Mouse (Mus musculus) MEL (cell line): ENCODE measurements at regions not wholly inside any gene's neighbourhood (a gene's known extent, or its start where the extent isn't known, plus 50 kb on each side); places are given as distances from the start of the nearest gene placed in this dataset.
A peak's percentile ranks its signal among the peaks of the same experiment; 100 is the strongest.

Experiments used
- DNase-seq: peaks from one replicate; pipeline ENCODE4 v3.0.0; 2011; ENCODE audit warnings: low read depth, low spot score
- H3K27ac ChIP-seq: 2 replicates; pipeline ENCODE4 v1.5.1; 2012; ENCODE audit warnings: low read depth, mild to moderate bottlenecking, control low read depth, low read length, moderate library complexity; ENCODE audit not compliant: control insufficient read depth
- H3K27me3 ChIP-seq, 2 experiments: fragments of 150-350 bp in 1 of 2; sonication (generic) in 1 of 2; 2 replicates each; pipeline ENCODE4 v1.6.1; 2012; ENCODE audit warnings: low read length in 2 of 2, mild to moderate bottlenecking in 2 of 2, improper control_type of control experiment in 1 of 2, moderate library complexity in 1 of 2; ENCODE audit not compliant: insufficient read depth in 2 of 2, control insufficient read depth in 1 of 2
- H3K36me3 ChIP-seq, 2 experiments: 2 replicates each; pipeline ENCODE4 v1.6.1; 2012 to 2014; ENCODE audit warnings: low read length in 2 of 2, improper control_type of control experiment in 1 of 2, inconsistent platforms in 1 of 2, mild to moderate bottlenecking in 1 of 2; ENCODE audit not compliant: insufficient read depth in 2 of 2, control insufficient read depth in 1 of 2
- H3K4me1 ChIP-seq, 2 experiments: fragments of 150-350 bp in 1 of 2; sonication (generic) in 1 of 2; 2 replicates each; pipeline ENCODE4 v1.6.1; 2012; ENCODE audit warnings: low read length in 2 of 2, improper control_type of control experiment in 1 of 2, mild to moderate bottlenecking in 1 of 2; ENCODE audit not compliant: insufficient read depth in 2 of 2, control insufficient read depth in 1 of 2
- H3K4me3 ChIP-seq, 2 experiments: fragments of 150-350 bp in 1 of 2; sonication (generic) in 1 of 2; 2 replicates each; pipeline ENCODE4 v1.5.1; 2012; ENCODE audit warnings: low read depth in 2 of 2, low read length in 2 of 2, mild to moderate bottlenecking in 2 of 2, moderate library complexity in 2 of 2, control low read depth in 1 of 2, improper control_type of control experiment in 1 of 2; ENCODE audit not compliant: control insufficient read depth in 1 of 2, insufficient read depth in 1 of 2
- H3K79me2 ChIP-seq: 2 replicates; pipeline ENCODE4 v1.6.1; 2012; ENCODE audit warnings: mild to moderate bottlenecking, low read length, moderate library complexity; ENCODE audit not compliant: control insufficient read depth, poor library complexity, insufficient read depth
- H3K9ac ChIP-seq: 2 replicates; pipeline ENCODE4 v1.6.1; 2012; ENCODE audit warnings: low read depth, mild to moderate bottlenecking, control low read depth, low read length, moderate library complexity; ENCODE audit not compliant: control insufficient read depth, poor library complexity, severe bottlenecking
- H3K9me3 ChIP-seq: fragments of 150-350 bp; sonication (generic); replicated peaks from 2 replicates; pipeline ENCODE4 v1.6.1; 2012; ENCODE audit warnings: mild to moderate bottlenecking, low read length, improper control_type of control experiment, moderate library complexity; ENCODE audit not compliant: insufficient read depth
- BHLHE40 ChIP-seq: IDR thresholded peaks from 2 replicates; pipeline ENCODE4 v1.6.1; 2012; ENCODE audit warnings: low read depth, mild to moderate bottlenecking, inconsistent platforms, low read length, improper control_type of control experiment, borderline replicate concordance
- CHD1 ChIP-seq: IDR thresholded peaks from 2 replicates; pipeline ENCODE4 v1.6.1; 2012; ENCODE audit warnings: low read depth, mild to moderate bottlenecking, inconsistent platforms, low read length, improper control_type of control experiment
- ELF1 ChIP-seq: IDR thresholded peaks from 2 replicates; pipeline ENCODE4 v1.6.1; 2014; ENCODE audit warnings: low read depth, mild to moderate bottlenecking, inconsistent platforms, low read length, improper control_type of control experiment, moderate library complexity
- EP300 ChIP-seq, 2 experiments: IDR thresholded peaks; 2 replicates each; pipeline ENCODE4 v1.6.1; 2011; ENCODE audit warnings: improper control_type of control experiment in 2 of 2, low read length in 2 of 2, low read depth in 1 of 2, mild to moderate bottlenecking in 1 of 2
- GABPA ChIP-seq: IDR thresholded peaks from 2 replicates; pipeline ENCODE4 v1.6.1; 2012; ENCODE audit warnings: low read depth, mild to moderate bottlenecking, inconsistent platforms, low read length, improper control_type of control experiment, moderate library complexity
- HCFC1 ChIP-seq: IDR thresholded peaks from 2 replicates; pipeline ENCODE4 v1.6.1; 2012; ENCODE audit warnings: low read depth, mild to moderate bottlenecking, inconsistent platforms, low read length, improper control_type of control experiment, moderate library complexity
- JUND ChIP-seq: IDR thresholded peaks from 2 replicates; pipeline ENCODE4 v1.6.1; 2011; ENCODE audit warnings: low read depth, mild to moderate bottlenecking, improper control_type of control experiment, low read length
- MAFK ChIP-seq: IDR thresholded peaks from 2 replicates; pipeline ENCODE4 v1.6.1; 2011; ENCODE audit warnings: low read depth, mild to moderate bottlenecking, low read length, improper control_type of control experiment, borderline replicate concordance
- MAZ ChIP-seq: IDR thresholded peaks from 2 replicates; pipeline ENCODE4 v1.6.1; 2012; ENCODE audit warnings: low read depth, mild to moderate bottlenecking, inconsistent platforms, low read length, improper control_type of control experiment
- MXI1 ChIP-seq: IDR thresholded peaks from 2 replicates; pipeline ENCODE4 v1.6.1; 2011; ENCODE audit warnings: mild to moderate bottlenecking, low read depth, low read length, improper control_type of control experiment
- MYB ChIP-seq: IDR thresholded peaks from 2 replicates; pipeline ENCODE4 v1.6.1; 2011; ENCODE audit warnings: mild to moderate bottlenecking, low read depth, low read length, improper control_type of control experiment
- MYC ChIP-seq: IDR thresholded peaks from 2 replicates; pipeline ENCODE4 v1.6.1; 2011; ENCODE audit warnings: low read depth, mild to moderate bottlenecking, low read length, improper control_type of control experiment, moderate library complexity
- POLR2A ChIP-seq, 2 experiments: IDR thresholded peaks; 2 replicates each; pipeline ENCODE4 v1.6.1; 2011 to 2012; ENCODE audit warnings: low read length in 2 of 2, mild to moderate bottlenecking in 2 of 2, control low read depth in 1 of 2, improper control_type of control experiment in 1 of 2, low read depth in 1 of 2, moderate library complexity in 1 of 2; ENCODE audit not compliant: control insufficient read depth in 1 of 2, insufficient read depth in 1 of 2, poor library complexity in 1 of 2
- POLR2AphosphoS5 ChIP-seq: IDR thresholded peaks from 2 replicates; pipeline ENCODE4 v1.6.1; 2012; ENCODE audit warnings: low read depth, borderline replicate concordance, mild to moderate bottlenecking, inconsistent platforms, low read length, moderate library complexity, mixed read lengths
- RAD21 ChIP-seq: IDR thresholded peaks from 2 replicates; pipeline ENCODE4 v1.6.1; 2011; ENCODE audit warnings: mild to moderate bottlenecking, low read depth, low read length, improper control_type of control experiment
- RCOR1 ChIP-seq: IDR thresholded peaks from 2 replicates; pipeline ENCODE4 v1.6.1; 2012; ENCODE audit warnings: low read depth, mild to moderate bottlenecking, inconsistent platforms, low read length, improper control_type of control experiment
- SMC3 ChIP-seq: IDR thresholded peaks from 2 replicates; pipeline ENCODE4 v1.6.1; 2011; ENCODE audit warnings: low read depth, low read length, improper control_type of control experiment
- TBP ChIP-seq: IDR thresholded peaks from 2 replicates; pipeline ENCODE4 v1.8.0; 2011; ENCODE audit warnings: low read depth, low read length, improper control_type of control experiment
- USF1 ChIP-seq: IDR thresholded peaks from 2 replicates; pipeline ENCODE4 v1.6.1; 2014; ENCODE audit warnings: low read depth, mild to moderate bottlenecking, inconsistent platforms, low read length, improper control_type of control experiment, moderate library complexity
- USF2 ChIP-seq, 2 experiments: IDR thresholded peaks; 2 replicates each; pipeline ENCODE4 v1.6.1; 2011 to 2012; ENCODE audit warnings: improper control_type of control experiment in 2 of 2, low read length in 2 of 2, borderline replicate concordance in 1 of 2, inconsistent platforms in 1 of 2, low read depth in 1 of 2, mild to moderate bottlenecking in 1 of 2; ENCODE audit not compliant: insufficient read depth in 1 of 2
- ZC3H11A ChIP-seq: IDR thresholded peaks from 2 replicates; pipeline ENCODE4 v1.6.1; 2012; ENCODE audit warnings: low read depth, mild to moderate bottlenecking, inconsistent platforms, low read length, improper control_type of control experiment
- ZKSCAN1 ChIP-seq: IDR thresholded peaks from 2 replicates; pipeline ENCODE4 v1.6.1; 2012; ENCODE audit warnings: low read depth, mild to moderate bottlenecking, inconsistent platforms, low read length, improper control_type of control experiment, moderate library complexity
- ZMIZ1 ChIP-seq: IDR thresholded peaks from 2 replicates; pipeline ENCODE4 v1.6.1; 2012; ENCODE audit warnings: low read depth, mild to moderate bottlenecking, inconsistent platforms, low read length, improper control_type of control experiment, moderate library complexity

DNA sequence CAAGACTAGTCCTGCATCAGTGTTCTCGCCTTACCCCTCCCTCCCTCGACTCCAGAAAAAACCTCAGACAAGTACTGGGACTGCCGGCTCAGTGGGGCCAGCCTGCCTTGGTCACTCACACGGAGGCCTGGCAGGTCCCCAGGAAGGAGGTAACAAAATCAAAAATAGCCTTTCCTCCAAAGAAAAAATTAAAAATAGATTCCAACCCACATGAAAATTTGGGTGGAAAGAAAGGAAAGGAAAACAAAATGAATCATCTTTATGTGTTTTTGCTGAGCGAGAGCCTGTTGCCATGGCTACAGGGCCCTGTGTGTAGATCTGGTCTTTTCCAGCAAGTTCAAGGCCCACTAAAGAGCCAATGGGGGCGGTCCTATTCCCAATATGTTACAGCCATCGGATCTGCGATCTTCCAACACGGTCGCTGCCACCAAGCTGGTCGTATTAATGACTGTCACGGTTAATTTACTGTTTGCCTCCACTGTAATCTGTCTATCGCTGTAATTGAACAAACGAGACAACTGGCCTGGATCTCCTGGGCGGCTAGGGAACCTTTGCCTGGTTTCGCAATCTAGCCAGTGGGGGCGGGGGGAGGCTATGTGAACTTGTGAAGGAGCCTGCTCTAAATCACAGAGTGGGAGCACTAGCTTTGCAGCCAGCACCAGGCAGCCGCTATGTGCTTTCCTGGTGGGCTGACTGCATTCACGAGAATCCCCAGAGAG, 293.6 kb downstream of the H2al1j start:
- H3K4me3 ChIP-seq: no peak overlapping the region
- TF ChIP-seq SMC3 (no peak), CHD1 (no peak)
- H3K27ac ChIP-seq: no peak overlapping the region
- H3K4me1 ChIP-seq: no peaks in the 10 kb centered on the region
- no peaks in the 10 kb centered on the region for H3K9me3 ChIP-seq
- H3K27me3 ChIP-seq: peaks cover 0 to 1% of the 10 kb centered on the region in 2 experiments; a peak in 1 of 4 replicates
- H3K9ac ChIP-seq: no peak overlapping the region
- no peak for DNase-seq
- no peaks in the 10 kb centered on the region for H3K79me2 ChIP-seq
- no peaks in the 10 kb centered on the region for H3K36me3 ChIP-seq

DNA sequence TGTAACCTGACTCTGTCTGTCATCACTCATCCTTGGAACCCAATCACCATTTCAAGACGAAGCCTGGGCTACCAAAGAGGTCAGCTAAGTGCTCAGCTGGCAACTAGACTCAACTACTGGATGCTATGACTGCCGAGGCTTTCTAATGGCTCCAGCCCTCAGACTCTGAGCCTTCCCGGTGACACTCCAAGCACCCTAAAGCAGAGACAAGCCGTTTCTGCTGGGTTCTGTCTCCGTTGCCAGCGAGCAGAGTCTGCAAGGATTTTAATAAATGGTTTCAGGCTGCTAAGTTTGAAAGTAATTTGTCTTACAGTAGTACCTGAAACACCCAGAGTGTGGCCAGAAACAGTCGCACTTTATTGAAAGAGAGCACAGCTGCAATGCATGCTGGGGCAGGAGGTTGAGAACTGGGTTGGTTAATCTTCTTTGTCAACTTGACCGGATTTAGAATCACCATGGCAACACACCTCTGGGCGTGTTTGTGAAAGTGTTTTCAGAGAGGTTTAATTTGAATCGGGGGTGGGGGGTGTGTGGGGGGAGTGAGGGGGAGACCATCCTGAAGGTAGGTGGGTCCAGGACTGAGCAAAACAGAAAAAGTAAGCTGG, 298.8 kb downstream of the H2al1j start:
- Histone ChIP-seq H3K36me3 (peaks cover 0 to 7% of the 10 kb centered on the region in 2 experiments; a peak in 2 of 4 replicates), H3K27me3 (peaks cover 0 to 3% of the 10 kb centered on the region in 2 experiments; a peak in 2 of 4 replicates), H3K4me3 (no peak overlapping the region), H3K9me3 (no peaks in the 10 kb centered on the region), H3K9ac (no peak overlapping the region), H3K4me1 (peaks cover 0 to 14% of the 10 kb centered on the region in 2 experiments; a peak in 2 of 4 replicates), H3K79me2 (no peaks in the 10 kb centered on the region), H3K27ac (no peak overlapping the region)
- DNase-seq: no peak
- TF ChIP-seq HCFC1 (no peak), JUND (no peak), MXI1 (no peak), MAZ (no peak), BHLHE40 (no peak), ZMIZ1 (no peak), MYC (no peak), MYB (no peak)

DNA sequence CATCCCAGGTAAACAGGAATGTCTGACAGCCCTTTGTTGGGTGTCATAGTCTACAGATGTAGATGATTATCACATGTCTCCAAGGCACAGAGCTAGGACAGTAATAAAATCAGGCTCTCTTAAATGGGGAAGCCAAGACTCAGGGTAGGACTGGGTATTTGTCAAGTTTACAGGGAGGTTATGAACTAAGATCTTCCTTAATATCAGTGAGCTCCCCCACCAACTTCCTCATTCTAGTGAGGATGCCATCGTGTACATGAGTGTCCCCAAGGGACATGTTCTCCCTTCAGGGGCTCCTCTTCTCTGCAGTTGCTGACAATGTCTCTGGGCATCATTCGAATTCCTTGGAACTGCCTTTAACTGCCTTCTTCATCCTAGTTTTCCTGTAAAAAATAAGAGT, 301.7 kb downstream of the H2al1j start:
- Histone ChIP-seq H3K36me3 (peaks cover 0 to 7% of the 10 kb centered on the region in 2 experiments; a peak in 2 of 4 replicates), H3K4me1 (peaks cover 0 to 14% of the 10 kb centered on the region in 2 experiments; a peak in 2 of 4 replicates), H3K79me2 (no peaks in the 10 kb centered on the region), H3K27me3 (peaks cover 0 to 3% of the 10 kb centered on the region in 2 experiments; a peak in 2 of 4 replicates), H3K9me3 (no peaks in the 10 kb centered on the region), H3K27ac (no peak overlapping the region), H3K9ac (no peak overlapping the region), H3K4me3 (no peak overlapping the region)
- DNase-seq: peak; percentile 69
- TF ChIP-seq MAFK (no peak), SMC3 (no peak), RAD21 (no peak), GABPA (no peak), BHLHE40 (no peak), ZC3H11A (no peak), EP300 (IDR thresholded peaks at IDR 0.05; ENCODE audit: low read depth in 1 of 2, low read length in 2 of 2) (no peak), TBP (no peak), ZKSCAN1 (no peak), ELF1 (no peak), MXI1 (no peak), POLR2A (IDR thresholded peaks at IDR 0.05; ENCODE audit: control insufficient read depth in 1 of 2, insufficient read depth in 1 of 2, low read depth in 1 of 2, low read length in 2 of 2, poor library complexity in 1 of 2) (no peak), MAZ (no peak), USF1 (no peak), POLR2AphosphoS5 (no peak), ZMIZ1 (no peak), HCFC1 (no peak), USF2 (IDR thresholded peaks at IDR 0.05; ENCODE audit: borderline replicate concordance in 1 of 2, insufficient read depth in 1 of 2, low read depth in 1 of 2, low read length in 2 of 2) (no peak), RCOR1 (no peak)
